Mouse (Mus musculus): Measurements from ENCODE around the gene Gm3404.
"Not testable (repeated sequence)": the region's sequence is repeated elsewhere in the genome, so short reads cannot be mapped to it uniquely, and the experiment has no call there.

The Gm3404 gene
- long read RNA-seq, experiment 1, result 0 reads
- long read RNA-seq, experiment 2, result 0 reads

DNA sequence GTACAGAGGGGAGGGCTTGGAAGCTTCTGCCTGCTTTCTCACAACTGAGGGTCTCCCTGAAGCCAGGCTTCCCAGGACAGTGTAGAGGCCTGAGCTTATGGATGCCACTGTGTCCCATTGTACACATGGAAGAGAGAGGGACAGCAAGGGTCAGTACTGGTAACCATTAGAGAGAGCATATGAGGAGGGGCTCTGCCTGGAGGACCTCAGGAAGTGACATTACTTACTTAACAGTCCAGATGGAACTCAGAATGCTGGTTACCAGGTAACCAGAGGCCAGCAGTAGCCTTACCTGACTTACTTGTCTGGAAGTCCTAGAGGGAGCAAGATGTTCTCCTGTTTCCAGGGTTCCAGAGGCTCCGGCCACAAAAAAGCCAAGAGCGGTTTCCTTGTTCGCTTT, at the start of gene Gm3404:
Gm3404 (plus strand) TSS at position 301 of the 400 bp plus-strand sequence.
- intact Hi-C loops (cut with DNase I), result not testable (repeated sequence)

- intact Hi-C loops (cut with DNase I), result loop anchor here (10.0 kb wide), 1 partner anchor 145 kb away; no protein-coding TSS in a partner anchor
Observed at GRCm38 (mm10) chr5:146479564-146479963, 46.0 kb upstream of the Gm3404 start.

GRCm38 (mm10) chr5:146481665-146482064, 43.9 kb upstream of the Gm3404 start, which contains the start of gene Gm6408:
Gm6408 (plus strand) TSS chr5:146481965.
- intact Hi-C loops (cut with DNase I), result not testable (repeated sequence)

DNA sequence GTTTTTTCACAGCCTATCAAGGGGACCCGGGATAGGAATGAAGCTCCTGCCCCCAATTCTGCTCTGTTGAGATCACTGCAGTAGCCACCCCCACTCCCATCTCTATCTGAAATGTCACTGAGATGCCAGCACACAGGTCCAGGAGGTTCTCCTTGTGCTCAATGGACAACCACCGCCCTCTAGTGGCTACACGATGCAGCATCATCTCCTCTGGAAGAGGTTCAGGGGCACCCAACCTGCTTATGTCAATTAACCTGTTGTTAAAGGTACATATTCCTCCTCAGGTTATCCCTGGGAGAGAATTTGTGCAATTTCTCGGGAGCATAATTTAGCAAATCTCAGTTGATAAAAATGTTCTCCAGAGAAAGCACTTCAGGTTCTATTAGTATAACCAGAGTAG, 36.6 kb upstream of the Gm3404 start:
- intact Hi-C loops (cut with DNase I), result not testable (repeated sequence)

DNA sequence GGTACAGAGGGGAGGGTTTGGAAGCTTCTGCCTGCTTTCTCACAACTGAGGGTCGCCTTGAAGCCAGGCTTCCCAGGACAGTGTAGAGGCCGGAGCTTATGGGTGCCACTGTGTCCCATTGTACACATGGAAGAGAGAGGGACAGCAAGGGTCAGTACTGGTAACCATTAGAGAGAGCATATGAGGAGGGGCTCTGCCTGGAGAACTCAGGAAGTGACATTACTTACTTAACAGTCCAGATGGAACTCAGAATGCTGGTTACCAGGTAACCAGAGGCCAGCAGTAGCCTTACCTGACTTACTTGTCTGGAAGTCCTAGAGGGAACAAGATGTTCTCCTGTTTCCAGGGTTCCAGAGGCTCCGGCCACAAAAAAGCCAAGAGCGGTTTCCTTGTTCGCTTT, 34.5 kb upstream of the Gm3404 start, which contains the start of gene Gm6370:
Gm6370 (plus strand) TSS at position 301 of the 400 bp plus-strand sequence.
- intact Hi-C loops (cut with DNase I), result not testable (repeated sequence)

DNA sequence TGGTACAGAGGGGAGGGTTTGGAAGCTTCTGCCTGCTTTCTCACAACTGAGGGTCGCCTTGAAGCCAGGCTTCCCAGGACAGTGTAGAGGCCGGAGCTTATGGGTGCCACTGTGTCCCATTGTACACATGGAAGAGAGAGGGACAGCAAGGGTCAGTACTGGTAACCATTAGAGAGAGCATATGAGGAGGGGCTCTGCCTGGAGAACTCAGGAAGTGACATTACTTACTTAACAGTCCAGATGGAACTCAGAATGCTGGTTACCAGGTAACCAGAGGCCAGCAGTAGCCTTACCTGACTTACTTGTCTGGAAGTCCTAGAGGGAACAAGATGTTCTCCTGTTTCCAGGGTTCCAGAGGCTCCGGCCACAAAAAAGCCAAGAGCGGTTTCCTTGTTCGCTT, 23.5 kb upstream of the Gm3404 start, which contains the start of gene 4930449I24Rik:
4930449I24Rik (plus strand) TSS at position 301 of the 400 bp plus-strand sequence.
- intact Hi-C loops (cut with DNase I), result not testable (repeated sequence)

GRCm38 (mm10) chr5:146513823-146514222, 11.8 kb upstream of the Gm3404 start, which contains the start of gene Gm3402:
Gm3402 (plus strand) TSS chr5:146514123.
- intact Hi-C loops (cut with DNase I), result not testable (repeated sequence)

DNA sequence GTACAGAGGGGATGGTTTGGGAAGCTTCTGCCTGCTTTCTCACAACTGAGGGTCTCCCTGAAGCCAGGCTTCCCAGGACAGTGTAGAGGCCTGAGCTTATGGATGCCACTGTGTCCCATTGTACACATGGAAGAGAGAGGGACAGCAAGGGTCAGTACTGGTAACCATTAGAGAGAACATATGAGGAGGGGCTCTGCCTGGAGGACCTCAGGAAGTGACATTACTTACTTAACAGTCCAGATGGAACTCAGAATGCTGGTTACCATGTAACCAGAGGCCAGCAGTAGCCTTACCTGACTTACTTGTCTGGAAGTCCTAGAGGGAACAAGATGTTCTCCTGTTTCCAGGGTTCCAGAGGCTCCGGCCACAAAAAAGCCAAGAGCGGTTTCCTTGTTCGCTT, 11.7 kb downstream of the Gm3404 start, which contains the start of gene Gm3409:
Gm3409 (plus strand) TSS at position 301 of the 400 bp plus-strand sequence.
- intact Hi-C loops (cut with DNase I), result not testable (repeated sequence)

GRCm38 (mm10) chr5:146555836-146556235, 30.2 kb downstream of the Gm3404 start, which contains the start of gene Gm3415:
Gm3415 (plus strand) TSS chr5:146556136.
- intact Hi-C loops (cut with DNase I), result not testable (repeated sequence)

- intact Hi-C loops (cut with DNase I), result no loop called here
Observed at GRCm38 (mm10) chr5:146564259-146564658, 38.7 kb downstream of the Gm3404 start.

GRCm38 (mm10) chr5:146567054-146567453, 41.5 kb downstream of the Gm3404 start:
- intact Hi-C loops (cut with DNase I), result no loop called here

- intact Hi-C loops (cut with DNase I), result not testable (repeated sequence)
Observed at GRCm38 (mm10) chr5:146570179-146570578, 44.6 kb downstream of the Gm3404 start.

- intact Hi-C loops (cut with DNase I), result not testable (repeated sequence)
Observed at GRCm38 (mm10) chr5:146571830-146572734, 46.5 kb downstream of the Gm3404 start.

GRCm38 (mm10) chr5:146572735-146573042, 47.1 kb downstream of the Gm3404 start:
- intact Hi-C loops (cut with DNase I), result not testable (repeated sequence)

DNA sequence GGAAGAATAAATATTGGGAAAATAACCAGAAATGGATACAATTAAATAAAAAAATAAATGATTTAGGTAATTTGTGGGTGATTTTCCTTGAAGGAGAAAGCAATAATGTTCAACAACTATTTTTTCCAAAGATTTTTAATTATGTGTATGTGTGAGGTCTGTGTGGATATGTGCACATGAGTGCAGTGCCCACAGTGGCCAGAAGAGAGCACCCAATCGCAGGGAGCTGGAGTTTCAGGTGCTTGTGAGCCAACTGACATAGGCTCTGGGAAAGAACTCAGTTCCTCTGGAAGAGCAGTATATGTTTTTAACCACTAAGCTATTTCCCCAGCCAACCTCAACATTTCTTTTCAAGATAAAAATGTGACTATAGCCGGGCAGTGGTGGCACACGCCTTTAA, 51.1 kb downstream of the Gm3404 start:
- intact Hi-C loops (cut with DNase I), result no loop called here
